Mouse (Mus musculus) mature B cell (primary cell): ENCODE data around the gene Dyrk1a.

Source experiments
- in situ Hi-C: fragments of 300-500 bp; cut with MboI; formaldehyde crosslinking; loops from 2 replicates; pipeline ENCODE4 v1.14.3; 2019

Dyrk1a gene

GRCm38 (mm10) chr16:94569229-94570176, at the start of gene Dyrk1a:
Dyrk1a (plus strand) TSS chr16:94570010.
- in situ Hi-C loops, result loop anchor here (5.0 kb wide), 1 partner anchor 42 kb away; the partner anchor contains the start of gene Vps26c

- in situ Hi-C loops, result no loop called here
Measured at GRCm38 (mm10) chr16:94523594-94524377, 46.0 kb upstream of the Dyrk1a start.

- in situ Hi-C loops, result loop anchor here (5.0 kb wide), 1 partner anchor 43 kb away; no protein-coding TSS in a partner anchor
Measured at GRCm38 (mm10) chr16:94524691-94525090, 45.1 kb upstream of the Dyrk1a start.

- in situ Hi-C loops, result loop anchor here (5.0 kb wide), 1 partner anchor 41 kb away; no protein-coding TSS in a partner anchor
Measured at GRCm38 (mm10) chr16:94525955-94526343, 43.9 kb upstream of the Dyrk1a start.

- in situ Hi-C loops, result loop anchor here (5.0 kb wide), 1 partner anchor 41 kb away; no protein-coding TSS in a partner anchor
Measured at GRCm38 (mm10) chr16:94526344-94527151, 43.3 kb upstream of the Dyrk1a start, which contains the start of gene Vps26c. Vps26c (minus strand) TSS chr16:94526830.

- in situ Hi-C loops, result loop anchor here (5.0 kb wide), 1 partner anchor 40 kb away; no protein-coding TSS in a partner anchor
Measured at GRCm38 (mm10) chr16:94527152-94527534, 42.7 kb upstream of the Dyrk1a start.

GRCm38 (mm10) chr16:94527546-94527945, 42.3 kb upstream of the Dyrk1a start:
- in situ Hi-C loops, result loop anchor here (5.0 kb wide), 1 partner anchor 40 kb away; no protein-coding TSS in a partner anchor

GRCm38 (mm10) chr16:94531268-94531667, 38.5 kb upstream of the Dyrk1a start:
- in situ Hi-C loops, result no loop called here

GRCm38 (mm10) chr16:94533679-94534078, 36.1 kb upstream of the Dyrk1a start:
- in situ Hi-C loops, result no loop called here

- in situ Hi-C loops, result no loop called here
Measured at GRCm38 (mm10) chr16:94535716-94536115, 34.1 kb upstream of the Dyrk1a start.

GRCm38 (mm10) chr16:94536417-94537158, 33.2 kb upstream of the Dyrk1a start:
- in situ Hi-C loops, result no loop called here

GRCm38 (mm10) chr16:94537159-94537527, 32.7 kb upstream of the Dyrk1a start:
- in situ Hi-C loops, result no loop called here

GRCm38 (mm10) chr16:94540140-94540539, 29.7 kb upstream of the Dyrk1a start:
- in situ Hi-C loops, result no loop called here

GRCm38 (mm10) chr16:94542898-94543297, 26.9 kb upstream of the Dyrk1a start:
- in situ Hi-C loops, result no loop called here

GRCm38 (mm10) chr16:94544540-94545105, 25.2 kb upstream of the Dyrk1a start:
- in situ Hi-C loops, result no loop called here

GRCm38 (mm10) chr16:94545781-94546562, 23.8 kb upstream of the Dyrk1a start:
- in situ Hi-C loops, result no loop called here

GRCm38 (mm10) chr16:94549813-94550212, 20.0 kb upstream of the Dyrk1a start:
- in situ Hi-C loops, result no loop called here

GRCm38 (mm10) chr16:94551934-94552333, 17.9 kb upstream of the Dyrk1a start:
- in situ Hi-C loops, result no loop called here

GRCm38 (mm10) chr16:94555346-94555745, 14.5 kb upstream of the Dyrk1a start:
- in situ Hi-C loops, result no loop called here
